Mouse (Mus musculus): Measurements from ENCODE around the gene Slc30a10. TPM values are rescaled to one million over a fixed set of nuclear protein-coding genes. Genes with fewer than 3 reads are reported as not detected.

Slc30a10 gene
- polyA plus RNA-seq, 1 experiment from 2014 or later = 5.9 TPM

GRCm38 (mm10) chr1:185441703-185442472, 12.8 kb upstream of the Slc30a10 start:
- no peaks in the 10 kb centered on the region for H3K9me3 ChIP-seq
- no peak overlapping the region for H3K4me3 ChIP-seq
- H3K4me1 ChIP-seq = peaks cover 8% of the 10 kb centered on the region; the same call in 1 of the 2 replicates
- H3K27ac ChIP-seq = peak overlapping the region; percentile 49
- no peaks in the 10 kb centered on the region for H3K36me3 ChIP-seq (replicated peaks)
- H3K27me3 ChIP-seq (replicated peaks) = no peaks in the 10 kb centered on the region
- peak; percentile 76 for ATAC-seq (replicated peaks)
- H3K4me2 ChIP-seq = no peak overlapping the region
- WGBS = 51% methylated on average over 18 of the region's 18 CpGs
- H3K9ac ChIP-seq = no peak overlapping the region

- H3K4me2 ChIP-seq = no peak overlapping the region
- no peak overlapping the region for H3K27ac ChIP-seq
- no peaks in the 10 kb centered on the region for H3K27me3 ChIP-seq (replicated peaks)
- no peak overlapping the region for H3K9ac ChIP-seq
- no peaks in the 10 kb centered on the region for H3K36me3 ChIP-seq (replicated peaks)
- no peak overlapping the region for H3K4me3 ChIP-seq
- WGBS = 93% methylated on average over 7 of the region's 7 CpGs
- no peaks in the 10 kb centered on the region for H3K9me3 ChIP-seq
- ATAC-seq (replicated peaks) = no peak
- no peaks in the 10 kb centered on the region for H3K4me1 ChIP-seq
Measured at GRCm38 (mm10) chr1:185448936-185449335, 5.7 kb upstream of the Slc30a10 start.

- Histone ChIP-seq H3K27me3 (replicated peaks) (no peaks in the 10 kb centered on the region), H3K27ac (no peak overlapping the region), H3K9me3 (no peaks in the 10 kb centered on the region), H3K4me3 (no peak overlapping the region), H3K36me3 (replicated peaks) (no peaks in the 10 kb centered on the region), H3K4me2 (no peak overlapping the region), H3K4me1 (peaks cover 4% of the 10 kb centered on the region; the same call in 1 of the 2 replicates), H3K9ac (no peak overlapping the region)
- no peak for ATAC-seq (replicated peaks)
- 77% methylated on average over 2 of the region's 2 CpGs for whole genome bisulfite sequencing
Measured at GRCm38 (mm10) chr1:185449727-185450126, 4.9 kb upstream of the Slc30a10 start.

DNA sequence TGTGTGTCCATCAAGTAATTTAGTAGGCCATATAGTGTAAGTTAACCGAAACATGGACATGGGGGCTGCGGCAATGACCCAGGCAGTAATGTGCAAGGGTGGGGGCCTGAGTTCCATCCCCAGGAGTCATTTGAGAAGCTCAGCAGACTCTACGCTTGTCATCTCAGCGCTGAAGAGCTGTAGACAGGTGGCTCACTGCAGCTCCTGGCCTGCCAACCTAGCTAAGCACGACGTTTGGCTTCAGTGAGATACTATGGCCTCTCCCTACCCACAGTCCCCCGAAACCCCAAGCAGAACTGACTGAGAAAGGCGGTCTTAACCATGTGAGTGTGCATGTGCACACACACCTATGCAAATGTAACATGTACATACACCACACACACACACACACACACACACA, 3.6 kb upstream of the Slc30a10 start:
- H3K4me3 ChIP-seq = no peak overlapping the region
- H3K4me2 ChIP-seq = no peak overlapping the region
- H3K4me1 ChIP-seq = peaks cover 7% of the 10 kb centered on the region; the same call in 1 of the 2 replicates
- 80% methylated on average over 8 of the region's 8 CpGs for WGBS
- no peak overlapping the region for H3K9ac ChIP-seq
- H3K36me3 ChIP-seq (replicated peaks) = no peaks in the 10 kb centered on the region
- H3K27me3 ChIP-seq (replicated peaks) = peaks cover 3% of the 10 kb centered on the region; the same call in 1 of the 2 replicates
- ATAC-seq (replicated peaks) = no peak
- H3K27ac ChIP-seq = no peak overlapping the region
- H3K9me3 ChIP-seq = no peaks in the 10 kb centered on the region

DNA sequence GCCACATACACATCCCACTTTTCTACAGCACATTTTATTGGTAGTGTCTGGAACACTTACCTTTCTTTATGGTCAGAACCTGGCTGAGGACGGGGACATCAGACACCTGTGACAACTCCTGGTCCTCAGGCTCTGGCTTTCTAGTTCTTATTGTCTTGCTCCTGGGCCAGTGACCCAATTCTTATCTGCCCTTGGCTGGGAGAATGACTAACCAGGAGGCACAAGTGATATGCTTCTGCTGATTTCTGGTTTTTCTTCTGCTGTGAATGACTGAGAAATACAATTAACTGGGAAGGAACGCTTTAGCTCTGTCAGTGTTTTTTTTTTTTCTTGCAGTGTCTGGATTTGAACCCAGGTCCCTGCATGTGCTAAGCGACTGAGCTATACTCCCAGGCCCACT, 3.2 kb upstream of the Slc30a10 start:
- peaks cover 7% of the 10 kb centered on the region; the same call in 1 of the 2 replicates for H3K27me3 ChIP-seq (replicated peaks)
- H3K4me2 ChIP-seq = no peak overlapping the region
- H3K4me1 ChIP-seq = peaks cover 9% of the 10 kb centered on the region; the same call in 1 of the 2 replicates
- no peaks in the 10 kb centered on the region for H3K36me3 ChIP-seq (replicated peaks)
- H3K9me3 ChIP-seq = no peaks in the 10 kb centered on the region
- no peak for ATAC-seq (replicated peaks)
- no peak overlapping the region for H3K9ac ChIP-seq
- no peak overlapping the region for H3K4me3 ChIP-seq
- WGBS = 94% methylated on average over 3 of the region's 3 CpGs
- no peak overlapping the region for H3K27ac ChIP-seq

DNA sequence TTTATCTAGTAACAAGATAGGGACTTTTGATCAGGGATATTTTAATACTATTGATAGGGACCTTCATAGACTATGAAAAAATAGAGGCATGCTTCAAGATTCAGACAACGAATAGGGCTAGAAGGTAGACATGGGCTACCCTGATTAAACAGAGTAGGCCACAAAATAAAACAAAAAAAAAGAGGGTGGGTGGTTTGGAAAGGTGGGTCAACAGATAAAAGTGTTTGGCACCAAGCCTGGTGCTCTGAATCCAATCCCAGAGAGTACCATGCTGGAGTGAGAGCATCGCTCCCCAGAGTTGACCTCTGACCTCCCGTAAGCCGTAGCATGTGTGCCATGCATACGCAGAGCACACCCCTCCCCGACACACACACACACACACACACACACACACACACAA, 2.2 kb upstream of the Slc30a10 start:
- Histone ChIP-seq H3K4me3 (no peak overlapping the region), H3K27me3 (replicated peaks) (peaks cover 12% of the 10 kb centered on the region; the same call in 1 of the 2 replicates), H3K36me3 (replicated peaks) (no peaks in the 10 kb centered on the region), H3K4me1 (peaks cover 9% of the 10 kb centered on the region; the same call in 1 of the 2 replicates), H3K9me3 (no peaks in the 10 kb centered on the region), H3K9ac (no peak overlapping the region), H3K27ac (no peak overlapping the region), H3K4me2 (no peak overlapping the region)
- ATAC-seq (replicated peaks) = no peak
- WGBS = 94% methylated on average over 6 of the region's 6 CpGs

DNA sequence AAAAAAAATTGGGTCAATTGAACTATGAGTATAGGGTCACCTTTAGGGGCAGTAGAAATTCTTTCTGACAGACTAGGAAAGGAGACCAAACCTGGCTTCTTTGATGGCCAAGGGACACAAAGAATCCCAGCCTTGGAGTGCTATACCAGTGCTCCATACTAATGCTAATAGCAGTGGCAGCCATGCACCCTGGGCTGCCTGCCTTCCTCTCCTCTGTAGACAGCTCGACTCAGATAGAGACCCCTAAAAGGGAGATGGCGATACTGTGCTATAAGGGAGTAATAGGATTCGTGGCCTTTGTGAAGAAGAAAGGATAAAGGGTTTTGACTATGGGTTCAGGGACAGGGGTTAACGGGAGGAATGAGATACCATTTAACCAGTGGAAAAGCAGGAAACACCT, 504 bp upstream of the Slc30a10 start:
- H3K27ac ChIP-seq = no peak overlapping the region

DNA sequence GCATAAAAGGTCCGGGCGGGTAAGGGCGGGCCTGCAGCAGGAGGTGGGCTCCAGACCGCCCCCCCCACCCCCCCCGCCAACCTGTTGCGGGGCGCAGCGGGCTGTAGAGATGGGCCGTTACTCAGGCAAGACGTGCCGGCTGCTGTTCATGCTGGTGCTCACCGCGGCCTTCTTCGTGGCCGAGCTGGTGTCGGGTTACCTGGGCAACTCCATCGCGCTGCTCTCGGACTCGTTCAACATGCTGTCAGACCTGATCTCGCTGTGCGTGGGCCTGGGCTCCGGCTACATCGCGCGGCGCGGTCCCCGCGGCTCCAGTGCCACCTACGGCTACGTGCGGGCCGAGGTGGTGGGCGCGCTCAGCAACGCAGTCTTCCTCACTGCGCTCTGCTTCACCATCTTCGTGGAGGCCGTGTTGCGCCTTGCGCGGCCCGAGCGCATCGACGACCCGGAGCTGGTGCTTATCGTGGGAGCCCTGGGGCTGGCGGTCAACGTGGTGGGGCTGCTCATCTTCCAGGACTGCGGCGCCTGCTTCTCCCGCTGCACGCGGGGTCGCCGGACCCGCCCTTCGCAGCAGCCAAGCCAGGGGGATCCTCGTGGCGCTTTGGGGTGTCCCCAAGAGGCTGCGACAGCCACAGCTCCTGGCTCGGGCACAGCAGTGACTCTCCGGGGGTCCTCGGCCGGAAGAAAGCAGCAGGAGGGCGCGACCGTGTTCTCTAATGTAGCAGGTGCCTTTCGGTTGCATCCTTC, 480 bp downstream of the Slc30a10 start:
- peak; percentile 86 for ATAC-seq (replicated peaks)
- H3K4me1 ChIP-seq = peaks cover 9% of the 10 kb centered on the region; the same call in 1 of the 2 replicates
- H3K9ac ChIP-seq = peak overlapping the region; percentile 66
- under 1% methylated on average over 71 of the region's 71 CpGs for WGBS
- peak overlapping the region; percentile 88 for H3K4me2 ChIP-seq
- peak overlapping the region; percentile 54 for H3K4me3 ChIP-seq
- peak overlapping the region; percentile 59 for H3K27ac ChIP-seq
- peaks cover 12% of the 10 kb centered on the region; the same call in 1 of the 2 replicates for H3K27me3 ChIP-seq (replicated peaks)
- no peaks in the 10 kb centered on the region for H3K36me3 ChIP-seq (replicated peaks)
- no peaks in the 10 kb centered on the region for H3K9me3 ChIP-seq

More for the DNA sequence above, 504 bp upstream of the Slc30a10 start:
- H3K36me3 ChIP-seq (replicated peaks) = no peaks in the 10 kb centered on the region
- 34% methylated on average over 4 of the region's 4 CpGs for WGBS
- H3K4me2 ChIP-seq = peak overlapping the region; percentile 88
- H3K27me3 ChIP-seq (replicated peaks) = peaks cover 12% of the 10 kb centered on the region; the same call in 1 of the 2 replicates
- H3K4me1 ChIP-seq = peaks cover 9% of the 10 kb centered on the region; the same call in 1 of the 2 replicates
- ATAC-seq (replicated peaks) = peak; percentile 49; the same call in 1 of the 2 replicates
- peak overlapping the region; percentile 66; the same call in 1 of the 2 replicates for H3K9ac ChIP-seq
- peak overlapping the region; percentile 54 for H3K4me3 ChIP-seq
- H3K9me3 ChIP-seq = no peaks in the 10 kb centered on the region

DNA sequence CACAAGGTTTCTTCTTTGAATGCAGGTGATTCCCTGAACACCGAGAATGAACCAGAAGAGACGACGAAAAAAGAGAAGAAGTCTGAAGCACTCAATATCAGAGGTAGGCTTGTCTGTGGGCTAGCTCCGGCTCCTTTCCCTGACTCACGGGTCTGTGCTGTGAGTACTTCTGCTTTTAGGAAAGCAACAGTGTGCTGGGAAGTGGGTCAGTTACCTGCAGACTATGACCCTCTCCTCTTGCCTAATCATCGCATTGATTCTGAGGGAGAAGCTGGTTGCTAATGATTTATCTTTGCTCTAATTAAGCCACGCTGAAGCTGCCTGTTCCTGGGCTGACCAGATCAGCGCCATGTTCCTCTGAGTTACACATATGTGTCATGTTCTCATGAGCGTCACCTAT, 1.7 kb downstream of the Slc30a10 start:
- 90% methylated on average over 9 of the region's 9 CpGs for WGBS

DNA sequence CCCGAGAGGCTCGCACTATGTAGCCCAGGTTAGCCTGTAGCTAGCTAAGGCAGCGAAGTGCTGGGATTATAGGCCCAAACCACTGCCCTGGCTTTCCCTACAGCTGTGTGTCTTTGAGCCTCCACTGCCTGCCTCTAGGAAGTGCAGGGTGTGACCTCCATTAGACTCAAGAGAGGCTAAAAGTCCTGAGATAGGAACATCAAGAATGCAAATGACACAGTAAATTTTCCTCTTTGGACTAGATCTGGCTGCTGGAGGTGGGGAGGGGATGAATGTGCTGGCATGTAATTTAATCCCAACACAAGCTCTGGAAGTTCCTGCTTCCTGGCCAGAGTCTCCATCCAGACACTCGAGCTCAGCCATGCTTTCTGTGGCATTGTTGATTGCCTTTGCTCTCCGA, 5.4 kb downstream of the Slc30a10 start:
- Histone ChIP-seq H3K4me1 (peaks cover 5% of the 10 kb centered on the region; the same call in 1 of the 2 replicates), H3K4me2 (no peak overlapping the region), H3K4me3 (no peak overlapping the region), H3K27me3 (replicated peaks) (peaks cover 12% of the 10 kb centered on the region; the same call in 1 of the 2 replicates), H3K36me3 (replicated peaks) (0 out of 2 replicates have a peak, but pooled peaks cover 7% of the 10 kb centered on the region), H3K9ac (no peak overlapping the region), H3K27ac (no peak overlapping the region), H3K9me3 (no peaks in the 10 kb centered on the region)
- 90% methylated on average over 5 of the region's 5 CpGs for WGBS
- no peak for ATAC-seq (replicated peaks)

More for the DNA sequence above, 1.7 kb downstream of the Slc30a10 start:
- ATAC-seq (replicated peaks) = no peak
- Histone ChIP-seq H3K27me3 (replicated peaks) (peaks cover 12% of the 10 kb centered on the region; the same call in 1 of the 2 replicates), H3K9me3 (no peaks in the 10 kb centered on the region), H3K9ac (no peak overlapping the region; the same call in 1 of the 2 replicates), H3K27ac (no peak overlapping the region), H3K36me3 (replicated peaks) (no peaks in the 10 kb centered on the region), H3K4me2 (peak overlapping the region; percentile 88), H3K4me1 (peaks cover 9% of the 10 kb centered on the region), H3K4me3 (peak overlapping the region; percentile 54)

- Histone ChIP-seq H3K4me2 (no peak overlapping the region), H3K27ac (no peak overlapping the region), H3K9me3 (no peaks in the 10 kb centered on the region), H3K27me3 (replicated peaks) (no peaks in the 10 kb centered on the region), H3K9ac (no peak overlapping the region), H3K36me3 (replicated peaks) (0 out of 2 replicates have a peak, but pooled peaks cover 7% of the 10 kb centered on the region), H3K4me3 (no peak overlapping the region), H3K4me1 (no peaks in the 10 kb centered on the region; the same call in 1 of the 2 replicates)
- ATAC-seq (replicated peaks) = no peak
- whole genome bisulfite sequencing = 71% methylated on average over 5 of the region's 5 CpGs
Measured at GRCm38 (mm10) chr1:185462889-185463288, 8.2 kb downstream of the Slc30a10 start.

- Histone ChIP-seq H3K4me3 (no peak overlapping the region), H3K36me3 (replicated peaks) (0 out of 2 replicates have a peak, but pooled peaks cover 1% of the 10 kb centered on the region), H3K27me3 (replicated peaks) (no peaks in the 10 kb centered on the region), H3K9ac (no peak overlapping the region), H3K9me3 (no peaks in the 10 kb centered on the region), H3K27ac (no peak overlapping the region), H3K4me2 (no peak overlapping the region), H3K4me1 (no peaks in the 10 kb centered on the region)
- 78% methylated on average over 8 of the region's 8 CpGs for WGBS
- ATAC-seq (replicated peaks) = no peak
Measured at GRCm38 (mm10) chr1:185469551-185470021, 14.9 kb downstream of the Slc30a10 start.

Data from midbrain, embryonic 15.5 days (tissue).